Mouse (Mus musculus) limb, embryonic 11.5 days (tissue): ENCODE measurements around the gene Ndufb3. TPM values are rescaled to one million over a fixed set of nuclear protein-coding genes. Genes with fewer than 3 reads are reported as not detected.

Source experiments
- ATAC-seq: fragments of 200-750 bp; cut with Nextera tagmentation; 2 replicates; pipeline ENCODE4 v1.8.0; 2017; ENCODE audit warnings: low read depth; ENCODE audit not compliant: insufficient number of reproducible peaks, low FRiP score, low TSS enrichment
- DNase-seq: peaks from one replicate; pipeline ENCODE4 v3.0.0-alpha.2; 2015; ENCODE audit warnings: low spot score
- H3K27ac ChIP-seq: fragments of 300-500 bp; sonication (generic); replicated peaks from 2 replicates; pipeline ENCODE4 v1.5.1; 2014; ENCODE audit warnings: low read depth, mild to moderate bottlenecking, low read length
- H3K27me3 ChIP-seq: fragments of 300-500 bp; sonication (generic); 2 replicates; pipeline ENCODE4 v1.6.1; 2014; ENCODE audit warnings: mild to moderate bottlenecking, low read length, mixed read lengths; ENCODE audit not compliant: control insufficient read depth, insufficient read depth
- H3K36me3 ChIP-seq: fragments of 300-500 bp; sonication (generic); 2 replicates; pipeline ENCODE4 v1.6.1; 2014; ENCODE audit warnings: mild to moderate bottlenecking, low read length, moderate library complexity, mixed read lengths; ENCODE audit not compliant: control insufficient read depth, insufficient read depth
- H3K4me1 ChIP-seq: fragments of 300-500 bp; sonication (generic); 2 replicates; pipeline ENCODE4 v1.6.1; 2014; ENCODE audit warnings: low read length, mixed read lengths; ENCODE audit not compliant: control insufficient read depth, insufficient read depth
- H3K4me2 ChIP-seq: fragments of 300-500 bp; sonication (generic); 2 replicates; pipeline ENCODE4 v1.6.1; 2014; ENCODE audit warnings: low read depth, mild to moderate bottlenecking, moderate library complexity; ENCODE audit not compliant: severe bottlenecking
- H3K4me3 ChIP-seq: fragments of 300-500 bp; sonication (generic); 2 replicates; pipeline ENCODE4 v1.5.1; 2014; ENCODE audit warnings: low read depth, low read length
- H3K9ac ChIP-seq: fragments of 300-500 bp; sonication (generic); 2 replicates; pipeline ENCODE4 v1.6.1; 2014; ENCODE audit warnings: mild to moderate bottlenecking, low read length
- H3K9me3 ChIP-seq: fragments of 300-500 bp; sonication (generic); 2 replicates; pipeline ENCODE4 v1.6.1; 2016; ENCODE audit warnings: low read length; ENCODE audit not compliant: control insufficient read depth
- WGBS: fragments of 180-500 bp; shearing (Covaris S2); extraction: QIAGEN DNeasy Blood & Tissue Kit; methylation state at CpG from one replicate; pipeline ENCODE4 v1.1.7; 2014; 5-methylcytosine and 5-hydroxymethylcytosine counted together
- polyA plus RNA-seq: library from polyadenylated mRNA; unstranded; fragments of >200 nt; fragmentation: Nextera tagmentation; extraction: Ambion mirVana; gene quantifications from 2 replicates; pipeline ENCODE4 v1.2.1, GENCODE M21; 2014

Ndufb3 gene
- polyA plus RNA-seq, 1 experiment from 2014 or later, result 149 TPM

GRCm38 (mm10) chr1:58610166-58610565 lies 24.0 kb downstream of the Ndufb3 start:
- no peak overlapping the region for H3K4me2 ChIP-seq
- no peaks in the 10 kb centered on the region for H3K4me1 ChIP-seq
- H3K27ac ChIP-seq, result no peak overlapping the region
- DNase-seq (no peak), ATAC-seq (no peak)
- H3K36me3 ChIP-seq, result no peaks in the 10 kb centered on the region
- no peak overlapping the region for H3K9ac ChIP-seq
- no peaks in the 10 kb centered on the region for H3K9me3 ChIP-seq
- no peak overlapping the region for H3K4me3 ChIP-seq
- no peaks in the 10 kb centered on the region for H3K27me3 ChIP-seq
- WGBS, result 89% methylated on average over 1 of the region's 1 CpGs

GRCm38 (mm10) chr1:58610611-58611010 lies 24.4 kb downstream of the Ndufb3 start:
- Histone ChIP-seq H3K4me3 (no peak overlapping the region), H3K4me2 (no peak overlapping the region), H3K9ac (no peak overlapping the region), H3K27me3 (no peaks in the 10 kb centered on the region), H3K27ac (no peak overlapping the region), H3K9me3 (no peaks in the 10 kb centered on the region), H3K36me3 (no peaks in the 10 kb centered on the region), H3K4me1 (no peaks in the 10 kb centered on the region)
- WGBS, result 56% methylated on average over 1 of the region's 1 CpGs
- DNase-seq, result no peak
- ATAC-seq, result no peak

GRCm38 (mm10) chr1:58613786-58614185 lies 27.6 kb downstream of the Ndufb3 start:
- Histone ChIP-seq H3K36me3 (no peaks in the 10 kb centered on the region), H3K27me3 (no peaks in the 10 kb centered on the region), H3K9me3 (no peaks in the 10 kb centered on the region), H3K4me2 (no peak overlapping the region), H3K9ac (no peak overlapping the region), H3K4me1 (no peaks in the 10 kb centered on the region), H3K27ac (no peak overlapping the region), H3K4me3 (no peak overlapping the region)
- ATAC-seq, result no peak
- WGBS, result 86% methylated on average over 6 of the region's 6 CpGs
- DNase-seq, result peak; percentile 23

- Histone ChIP-seq H3K27ac (no peak overlapping the region), H3K9me3 (no peaks in the 10 kb centered on the region), H3K27me3 (no peaks in the 10 kb centered on the region), H3K4me1 (no peaks in the 10 kb centered on the region), H3K4me3 (no peak overlapping the region), H3K9ac (no peak overlapping the region), H3K36me3 (no peaks in the 10 kb centered on the region), H3K4me2 (no peak overlapping the region)
- WGBS, result 87% methylated on average over 3 of the region's 3 CpGs
- ATAC-seq, result no peak
- DNase-seq, result no peak
These were observed 28.2 kb downstream of the Ndufb3 start for GRCm38 (mm10) chr1:58614424-58614823.

GRCm38 (mm10) chr1:58615146-58615545 lies 29.0 kb downstream of the Ndufb3 start:
- no peak overlapping the region for H3K4me2 ChIP-seq
- 83% methylated on average over 4 of the region's 4 CpGs for WGBS
- no peak overlapping the region for H3K9ac ChIP-seq
- H3K27ac ChIP-seq, result no peak overlapping the region
- no peaks in the 10 kb centered on the region for H3K27me3 ChIP-seq
- ATAC-seq (no peak), DNase-seq (no peak)
- no peaks in the 10 kb centered on the region for H3K4me1 ChIP-seq
- no peaks in the 10 kb centered on the region for H3K36me3 ChIP-seq
- no peaks in the 10 kb centered on the region for H3K9me3 ChIP-seq
- H3K4me3 ChIP-seq, result no peak overlapping the region

GRCm38 (mm10) chr1:58616176-58616575 lies 30.0 kb downstream of the Ndufb3 start:
- H3K4me3 ChIP-seq, result no peak overlapping the region
- no peaks in the 10 kb centered on the region for H3K9me3 ChIP-seq
- H3K27ac ChIP-seq, result no peak overlapping the region
- 84% methylated on average over 3 of the region's 3 CpGs for WGBS
- no peak overlapping the region for H3K9ac ChIP-seq
- no peaks in the 10 kb centered on the region for H3K36me3 ChIP-seq
- DNase-seq (no peak), ATAC-seq (no peak)
- no peaks in the 10 kb centered on the region for H3K27me3 ChIP-seq
- H3K4me2 ChIP-seq, result no peak overlapping the region
- H3K4me1 ChIP-seq, result no peaks in the 10 kb centered on the region

GRCm38 (mm10) chr1:58617076-58617475 lies 30.9 kb downstream of the Ndufb3 start:
- Histone ChIP-seq H3K4me3 (no peak overlapping the region), H3K4me2 (no peak overlapping the region), H3K27ac (no peak overlapping the region), H3K9ac (no peak overlapping the region), H3K36me3 (no peaks in the 10 kb centered on the region), H3K9me3 (no peaks in the 10 kb centered on the region), H3K27me3 (no peaks in the 10 kb centered on the region), H3K4me1 (no peaks in the 10 kb centered on the region)
- 87% methylated on average over 5 of the region's 5 CpGs for WGBS
- DNase-seq (no peak), ATAC-seq (no peak)

GRCm38 (mm10) chr1:58617978-58618668 lies 31.9 kb downstream of the Ndufb3 start:
- WGBS, result 84% methylated on average over 6 of the region's 6 CpGs
- H3K27me3 ChIP-seq, result no peaks in the 10 kb centered on the region
- DNase-seq (no peak), ATAC-seq (no peak)
- no peak overlapping the region for H3K4me2 ChIP-seq
- H3K9me3 ChIP-seq, result no peaks in the 10 kb centered on the region
- H3K27ac ChIP-seq, result no peak overlapping the region
- H3K4me3 ChIP-seq, result no peak overlapping the region
- H3K36me3 ChIP-seq, result no peaks in the 10 kb centered on the region
- H3K4me1 ChIP-seq, result no peaks in the 10 kb centered on the region
- H3K9ac ChIP-seq, result no peak overlapping the region

GRCm38 (mm10) chr1:58618766-58619165 lies 32.6 kb downstream of the Ndufb3 start:
- no peak for DNase-seq
- ATAC-seq, result no peak
- WGBS, result 91% methylated on average over 2 of the region's 2 CpGs
- no peaks in the 10 kb centered on the region for H3K9me3 ChIP-seq
- H3K27ac ChIP-seq, result no peak overlapping the region
- no peaks in the 10 kb centered on the region for H3K4me1 ChIP-seq
- H3K27me3 ChIP-seq, result no peaks in the 10 kb centered on the region
- no peaks in the 10 kb centered on the region for H3K36me3 ChIP-seq
- H3K4me2 ChIP-seq, result no peak overlapping the region
- H3K4me3 ChIP-seq, result no peak overlapping the region
- no peak overlapping the region for H3K9ac ChIP-seq
